Mouse (Mus musculus): Measurements from ENCODE around the gene 1700012P22Rik. TPM values are rescaled to one million over a fixed set of nuclear protein-coding genes. Genes with fewer than 3 reads are reported as not detected.

Gene 1700012P22Rik
- polyA plus RNA-seq, 1 experiment: not detected

DNA sequence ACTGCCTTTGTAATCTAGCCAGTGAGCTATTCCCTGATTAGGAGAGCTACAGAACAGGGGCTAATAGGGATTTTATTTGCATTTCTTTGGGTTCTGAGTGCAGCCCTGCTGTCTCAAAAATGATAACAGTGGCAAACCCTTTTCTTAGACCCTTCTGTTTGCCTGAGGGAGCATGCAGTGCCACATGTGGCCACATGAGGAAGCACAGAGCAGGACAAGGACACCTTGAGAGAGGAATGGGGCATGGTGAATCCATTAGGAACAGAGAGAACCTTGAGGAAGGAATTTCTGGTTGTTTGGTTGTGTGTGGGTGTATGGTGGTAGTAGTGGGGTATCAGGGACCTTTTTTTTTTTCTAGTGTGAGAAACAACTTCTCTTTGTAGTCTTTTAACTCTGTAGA lies 17.9 kb downstream of the 1700012P22Rik start:
- DNase-seq (ENCODE audit: low read depth): no peak
- TF ChIP-seq POLR2A (IDR thresholded peaks at IDR 0.05; ENCODE audit: borderline replicate concordance, extremely low read depth, insufficient read depth, insufficient read length, poor library complexity, severe bottlenecking) (no peak), CTCF (IDR thresholded peaks at IDR 0.05; ENCODE audit: borderline replicate concordance, extremely low read depth, insufficient read depth, insufficient read length) (no peak)

DNA sequence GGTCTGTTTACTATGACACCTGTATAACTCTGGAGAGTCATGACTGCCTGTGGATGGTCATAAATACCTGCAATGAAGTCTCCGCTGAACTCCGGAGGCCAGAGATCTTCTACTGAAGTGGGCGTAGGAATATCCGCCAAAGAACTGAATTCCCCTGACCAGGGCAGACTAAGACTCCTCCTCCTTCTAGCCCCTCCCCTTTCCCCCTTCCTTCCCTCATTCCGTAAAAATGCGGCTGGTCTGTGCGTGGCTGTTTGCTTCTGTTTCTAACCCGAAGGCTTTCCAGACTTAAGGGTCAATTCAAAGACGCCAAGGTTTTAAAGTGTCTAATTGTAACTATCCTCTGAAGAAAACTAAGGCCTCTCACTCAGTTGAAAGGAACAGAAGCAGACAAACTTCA lies 30.3 kb downstream of the 1700012P22Rik start, which contains the start of gene Pramef12:
Pramef12 (minus strand) TSS at position 175 of the 400 bp plus-strand sequence.
- TF ChIP-seq POLR2A (IDR thresholded peaks at IDR 0.05; ENCODE audit: borderline replicate concordance, extremely low read depth, insufficient read depth, insufficient read length, poor library complexity, severe bottlenecking) (no peak), CTCF (IDR thresholded peaks at IDR 0.05; ENCODE audit: borderline replicate concordance, extremely low read depth, insufficient read depth, insufficient read length) (no peak)
- DNase-seq (ENCODE audit: low read depth): no peak

GRCm38 (mm10) chr4:144406261-144406660 lies 32.3 kb downstream of the 1700012P22Rik start:
- DNase-seq (ENCODE audit: low read depth): no peak
- TF ChIP-seq POLR2A (IDR thresholded peaks at IDR 0.05; ENCODE audit: borderline replicate concordance, extremely low read depth, insufficient read depth, insufficient read length, poor library complexity, severe bottlenecking): no peak
- TF ChIP-seq CTCF (IDR thresholded peaks at IDR 0.05; ENCODE audit: borderline replicate concordance, extremely low read depth, insufficient read depth, insufficient read length): no peak

GRCm38 (mm10) chr4:144404456-144405086 lies 34.0 kb downstream of the 1700012P22Rik start:
- no peak for DNase-seq (ENCODE audit: low read depth)
- no peak for TF ChIP-seq CTCF (IDR thresholded peaks at IDR 0.05; ENCODE audit: borderline replicate concordance, extremely low read depth, insufficient read depth, insufficient read length)
- TF ChIP-seq POLR2A (IDR thresholded peaks at IDR 0.05; ENCODE audit: borderline replicate concordance, extremely low read depth, insufficient read depth, insufficient read length, poor library complexity, severe bottlenecking): no peak

DNA sequence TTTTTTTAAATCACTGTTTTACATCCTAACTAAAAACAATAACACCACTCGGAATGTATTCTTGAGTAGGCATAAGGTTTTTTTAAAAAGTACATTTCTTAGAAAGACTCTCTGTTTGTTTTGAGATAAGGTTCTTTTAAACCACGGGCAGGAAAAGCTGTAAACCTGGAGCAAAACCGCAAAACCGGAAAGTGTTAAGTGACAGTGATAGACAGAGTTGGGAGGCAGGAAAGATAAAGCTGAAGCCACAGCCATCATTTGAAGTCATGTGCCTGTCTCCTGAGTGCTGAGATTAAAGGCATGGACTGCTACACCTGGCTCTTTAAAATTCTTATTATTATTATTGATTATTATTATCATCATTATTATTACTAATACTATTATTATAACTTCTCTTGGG lies 35.9 kb downstream of the 1700012P22Rik start:
- no peak for DNase-seq (ENCODE audit: low read depth)
- no peak for TF ChIP-seq CTCF (IDR thresholded peaks at IDR 0.05; ENCODE audit: borderline replicate concordance, extremely low read depth, insufficient read depth, insufficient read length)
- TF ChIP-seq POLR2A (IDR thresholded peaks at IDR 0.05; ENCODE audit: borderline replicate concordance, extremely low read depth, insufficient read depth, insufficient read length, poor library complexity, severe bottlenecking): no peak

DNA sequence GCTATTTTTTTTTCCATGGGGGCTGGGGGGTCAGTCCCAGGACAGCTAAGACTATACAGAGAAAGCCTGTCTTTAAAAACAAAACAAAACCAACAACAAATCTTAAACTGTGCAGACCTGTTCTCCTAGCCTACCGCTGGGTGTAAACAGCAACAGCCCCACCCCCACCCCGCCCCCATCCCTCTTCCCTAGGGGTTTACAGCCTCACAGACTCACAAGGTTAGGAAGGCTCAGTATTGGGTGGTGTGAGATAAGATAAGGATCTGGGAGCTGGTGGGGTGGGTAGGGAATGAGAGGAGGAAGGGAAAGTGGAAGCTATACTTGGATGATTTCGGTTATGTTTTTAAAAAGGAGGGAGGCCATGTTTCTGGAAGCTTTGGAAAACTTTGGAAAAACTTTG lies 42.3 kb downstream of the 1700012P22Rik start:
- no peak for TF ChIP-seq POLR2A (IDR thresholded peaks at IDR 0.05; ENCODE audit: borderline replicate concordance, extremely low read depth, insufficient read depth, insufficient read length, poor library complexity, severe bottlenecking)
- no peak for TF ChIP-seq CTCF (IDR thresholded peaks at IDR 0.05; ENCODE audit: borderline replicate concordance, extremely low read depth, insufficient read depth, insufficient read length)
- no peak for DNase-seq (ENCODE audit: low read depth)

GRCm38 (mm10) chr4:144377911-144378310 lies 60.7 kb downstream of the 1700012P22Rik start, which contains the start of gene Pramef20:
TSS of gene Pramef20 (minus strand) at chr4:144377933.
- TF ChIP-seq CTCF (IDR thresholded peaks at IDR 0.05; ENCODE audit: borderline replicate concordance, extremely low read depth, insufficient read depth, insufficient read length) (no peak), POLR2A (IDR thresholded peaks at IDR 0.05; ENCODE audit: borderline replicate concordance, extremely low read depth, insufficient read depth, insufficient read length, poor library complexity, severe bottlenecking) (no peak)
- DNase-seq (ENCODE audit: low read depth): no peak

Other genes with a start within 250 kb of the 1700012P22Rik start
- gene Oog2, start 248.1 kb downstream of the 1700012P22Rik start, polyA plus RNA-seq (2012; rRNA removed): not detected in 2 replicates
- not detected in 2 replicates for gene C87977, start 225.5 kb downstream of the 1700012P22Rik start, polyA plus RNA-seq (2012; rRNA removed)
- gene Pramel5, start 158.3 kb downstream of the 1700012P22Rik start, polyA plus RNA-seq (2012; rRNA removed): not detected in 2 replicates
- not detected in 2 replicates for gene Gm13128, start 108.5 kb downstream of the 1700012P22Rik start, polyA plus RNA-seq (2012; rRNA removed)
- not detected in 2 replicates for gene Gm13119, start 80.8 kb downstream of the 1700012P22Rik start, polyA plus RNA-seq (2012; rRNA removed)
- gene Pramef20, start 60.8 kb downstream of the 1700012P22Rik start, polyA plus RNA-seq (2012; rRNA removed): not detected in 2 replicates
- gene Pramef12, start 30.3 kb downstream of the 1700012P22Rik start, polyA plus RNA-seq (2012; rRNA removed): 0.04 and 0.05 TPM in 2 replicates
- gene Gm9944, start 14.5 kb upstream of the 1700012P22Rik start, polyA plus RNA-seq (2012; rRNA removed): not detected in 2 replicates
- gene Aadacl3, start 25.0 kb upstream of the 1700012P22Rik start, polyA plus RNA-seq (2012; rRNA removed): not detected in 2 replicates
- not detected in 2 replicates for gene 9430007A20Rik, start 81.0 kb upstream of the 1700012P22Rik start, polyA plus RNA-seq (2012; rRNA removed)
- not detected in 2 replicates for gene Gm13124, start 126.4 kb upstream of the 1700012P22Rik start, polyA plus RNA-seq (2012; rRNA removed)
- gene Aadacl4, start 174.9 kb upstream of the 1700012P22Rik start, polyA plus RNA-seq (2012; rRNA removed): not detected in 2 replicates
- not detected in 2 replicates for gene Gm436, start 247.6 kb upstream of the 1700012P22Rik start, polyA plus RNA-seq (2012; rRNA removed)

Data from brain, embryonic 14.5 days (tissue).